Mouse (Mus musculus): ENCODE measurements at regions not wholly inside any gene's neighbourhood (a gene's known extent, or its start where the extent isn't known, plus 50 kb on each side); places are given as distances from the start of the nearest gene placed in this dataset.

- TF ChIP-seq CTCF (IDR thresholded peaks at IDR 0.05; ENCODE audit: low read depth) (no peak), EP300 (IDR thresholded peaks at IDR 0.05; ENCODE audit: low read depth) (no peak)
Observed at GRCm38 (mm10) chr12:15930155-15930554, 113.4 kb upstream of the Trib2 start.
